Mouse (Mus musculus) myocyte (in vitro differentiated cells): ENCODE measurements at regions not wholly inside any gene's neighbourhood (a gene's known extent, or its start where the extent isn't known, plus 50 kb on each side); places are given as distances from the start of the nearest gene placed in this dataset.

Experiments used
- CEBPB ChIP-seq: IDR thresholded peaks from 2 replicates; pipeline ENCODE4 v1.6.1; 2011; ENCODE audit warnings: mild to moderate bottlenecking, moderate library complexity; ENCODE audit not compliant: poor library complexity, insufficient read depth, severe bottlenecking
- POLR2A ChIP-seq: IDR thresholded peaks from one replicate; pipeline ENCODE4 v1.6.1; 2011; ENCODE audit warnings: low read depth, mild to moderate bottlenecking, control low read depth, moderate library complexity; ENCODE audit not compliant: insufficient read length
- TCF12 ChIP-seq: IDR thresholded peaks from one replicate; pipeline ENCODE4 v1.6.1; 2011; ENCODE audit warnings: mild to moderate bottlenecking, control low read depth; ENCODE audit not compliant: poor library complexity, insufficient read depth, severe bottlenecking

- TF ChIP-seq POLR2A (no peak), TCF12 (no peak), CEBPB (no peak)
These were observed 624.1 kb downstream of the Rnf144a start for GRCm38 (mm10) chr12:25790956-25791355.
